Mouse (Mus musculus) spleen, adult 12 weeks (tissue): Measurements from ENCODE around the gene Krt84.
"Not testable (repeated sequence)": the region's sequence is repeated elsewhere in the genome, so short reads cannot be mapped to it uniquely, and the experiment has no call there.

ENCODE experiments used
- DNase-seq: peaks from one replicate; pipeline ENCODE4 v3.0.0; 2022; ENCODE audit warnings: low spot score

Krt84 gene

DNA sequence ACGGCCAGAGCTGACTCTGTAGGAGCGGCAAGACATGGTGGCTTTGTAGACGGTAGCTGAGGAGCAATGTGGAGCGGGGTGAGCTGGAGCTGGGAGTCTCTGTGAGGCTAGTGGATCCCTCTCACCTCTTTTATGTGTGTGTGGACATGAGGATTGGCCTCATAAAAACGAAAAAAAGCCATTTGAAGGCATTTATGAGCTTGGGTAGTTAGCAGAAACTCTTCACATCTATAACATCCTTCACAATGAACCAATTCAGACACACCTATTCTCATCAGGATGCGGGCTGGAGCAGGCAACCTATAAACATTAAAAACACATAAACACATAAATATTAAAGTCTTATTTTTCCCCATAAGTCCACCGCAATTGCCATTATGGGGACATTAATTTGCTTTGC is at the start of gene Krt84:
Gene Krt84, minus strand, starts transcription at position 101 of the 400 bp plus-strand sequence.
- no peak for DNase-seq

DNA sequence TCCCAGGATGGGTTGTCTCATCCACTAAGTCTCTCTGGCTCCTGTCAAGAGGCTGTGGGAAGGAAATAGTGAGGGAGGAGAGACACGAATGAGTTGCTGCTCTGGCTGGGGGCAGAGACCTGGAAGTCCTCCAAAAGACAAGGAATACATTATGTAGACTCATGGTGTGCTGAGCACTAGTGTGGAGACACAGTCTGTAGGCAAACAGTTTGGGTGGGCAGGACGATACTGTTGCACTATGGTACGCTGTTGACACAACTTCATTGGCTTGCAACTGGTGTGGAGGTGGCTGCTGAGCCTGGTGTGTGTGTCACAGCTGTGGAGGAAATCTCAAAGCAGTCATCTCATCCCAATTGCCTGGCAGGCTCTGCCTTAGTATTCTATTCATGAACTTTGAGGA is 49.1 kb upstream of the Krt84 start:
- DNase-seq = no peak

DNA sequence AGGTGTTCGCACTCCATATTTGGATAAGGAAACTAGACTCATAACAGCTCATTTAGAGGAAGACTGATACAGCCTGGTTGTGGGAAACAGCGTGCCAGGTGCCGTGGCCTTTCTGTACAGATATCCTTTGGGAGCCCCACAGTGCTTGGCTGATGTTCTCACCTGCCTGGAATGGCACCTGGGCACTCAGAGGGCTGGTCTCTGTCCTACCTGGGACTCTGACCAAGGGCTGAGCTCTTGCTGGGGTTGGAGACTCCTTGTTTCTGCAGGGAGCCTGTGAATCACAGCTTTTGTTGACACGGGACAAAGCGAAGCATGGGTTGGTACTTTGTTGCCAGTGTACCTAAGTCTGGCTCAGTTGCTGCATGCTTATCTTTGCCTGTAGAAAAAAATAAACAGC is 42.9 kb upstream of the Krt84 start:
- DNase-seq = no peak

DNA sequence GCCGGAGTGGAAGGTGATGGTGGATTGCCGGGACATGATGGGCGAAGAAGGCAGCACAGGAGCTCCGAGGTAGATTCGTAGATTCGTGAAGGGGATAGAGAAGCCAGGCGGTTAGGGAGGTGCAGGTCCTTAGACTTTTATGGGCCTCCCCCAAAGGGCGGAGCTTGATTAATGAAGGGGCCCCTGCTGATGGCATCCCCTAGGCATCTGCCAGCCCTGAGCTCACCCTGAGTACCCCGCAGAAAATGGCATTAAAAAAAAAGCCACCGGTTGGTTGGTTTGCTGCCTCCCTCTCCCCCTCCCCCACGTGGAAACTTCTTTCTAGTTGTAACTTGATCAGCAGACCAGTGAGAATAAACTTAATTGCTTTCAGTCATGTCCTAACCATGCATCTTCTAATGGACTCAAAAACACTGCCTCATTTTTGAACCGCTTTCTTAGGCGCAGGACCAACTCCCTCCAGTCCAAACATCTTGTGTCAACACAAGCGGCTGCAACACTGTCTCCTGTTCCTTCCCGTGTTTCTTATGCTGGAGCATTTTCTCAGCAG is 41.3 kb upstream of the Krt84 start, which contains the start of gene Krt75:
Gene Krt75, minus strand, starts transcription at position 109 of the 550 bp plus-strand sequence.
- DNase-seq = no peak

DNA sequence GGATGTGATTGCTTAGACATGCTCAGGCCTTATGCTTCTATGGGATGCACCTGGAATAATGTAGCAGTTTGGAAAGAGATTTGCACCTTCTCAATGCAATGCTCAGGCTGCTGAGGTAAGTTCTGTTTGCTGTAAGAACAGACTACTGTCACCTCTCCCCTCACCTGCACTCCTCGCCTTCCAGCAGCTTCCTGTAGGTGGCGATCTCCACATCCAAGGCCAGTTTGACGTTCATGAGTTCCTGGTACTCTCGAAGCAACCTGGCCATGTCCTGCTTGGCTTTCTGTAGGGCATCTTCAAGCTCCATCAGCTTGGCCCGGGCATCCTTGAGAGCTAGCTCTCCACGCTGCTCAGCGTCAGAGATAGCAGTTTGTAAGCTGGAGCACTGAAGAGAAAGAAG is 35.2 kb upstream of the Krt84 start:
- no peak for DNase-seq

DNA sequence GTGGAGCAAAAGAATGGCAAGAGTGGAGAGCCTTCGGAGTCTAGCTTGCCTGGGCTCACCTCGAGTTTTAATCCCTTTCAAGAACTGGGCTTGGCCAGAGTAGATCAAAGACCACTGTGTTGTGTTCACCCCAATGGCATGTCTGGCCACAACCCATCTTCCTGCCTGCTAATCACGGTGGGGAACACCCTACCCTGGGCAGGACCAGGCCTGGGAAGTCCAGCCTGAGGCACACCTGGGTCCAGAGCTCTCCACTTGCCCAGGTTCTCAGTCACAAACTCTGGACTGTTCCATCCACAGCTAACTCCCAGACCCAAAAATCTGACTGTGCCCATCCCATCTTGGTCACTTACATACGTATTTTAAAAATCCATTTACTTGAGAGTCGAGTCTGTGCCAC is 30.2 kb upstream of the Krt84 start, which contains the start of gene Krt90:
Gene Krt90, minus strand, starts transcription at position 101 of the 400 bp plus-strand sequence.
- DNase-seq = no peak

DNA sequence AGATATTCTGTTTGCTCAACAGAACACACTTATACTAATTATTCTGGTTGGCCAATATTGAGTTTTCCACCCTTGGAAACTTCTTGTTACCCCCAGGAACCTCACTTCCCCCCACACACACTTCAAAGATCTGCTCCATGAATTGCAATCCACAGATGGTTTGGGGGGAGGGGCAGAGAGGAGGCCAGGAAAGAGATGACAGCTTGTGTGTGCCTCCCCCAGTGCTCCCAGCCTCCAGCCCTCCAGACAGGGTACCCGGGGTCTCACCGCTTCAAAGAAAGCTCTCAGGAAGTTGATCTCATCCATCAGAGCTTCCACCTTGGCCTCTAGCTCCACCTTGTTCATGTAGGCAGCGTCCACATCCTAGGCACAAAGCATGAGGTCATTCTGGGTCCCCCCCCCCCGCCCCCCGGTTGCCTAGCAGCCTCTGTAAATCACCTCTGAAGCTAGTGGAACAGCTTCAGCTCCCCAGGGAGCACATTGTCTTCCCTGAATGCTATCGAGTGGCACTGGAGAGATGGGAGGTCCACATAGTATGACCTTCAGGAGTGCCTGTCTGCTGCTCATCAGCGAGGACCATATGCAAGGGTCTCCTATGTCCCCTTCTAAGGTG is 25.5 kb upstream of the Krt84 start:
- no peak for DNase-seq

DNA sequence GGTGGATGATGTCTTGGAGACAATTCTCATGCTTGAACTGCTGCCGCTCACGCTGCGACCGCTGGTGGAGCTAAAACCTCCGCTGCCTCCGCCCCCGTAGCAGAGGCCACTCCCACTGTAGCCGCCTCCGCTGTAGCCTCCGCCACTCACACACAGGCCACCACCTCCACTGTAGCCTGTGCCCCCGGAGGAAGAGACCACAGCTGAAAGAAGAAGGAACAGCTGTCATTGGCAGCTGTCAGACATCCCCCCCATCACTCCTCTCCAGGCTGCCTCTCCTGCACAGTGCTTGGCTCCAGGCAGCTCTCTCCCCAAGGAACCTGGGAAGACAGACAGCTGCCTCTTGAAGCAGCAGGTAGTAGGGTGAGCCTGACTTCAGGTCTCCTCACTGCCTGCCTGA is 20.5 kb upstream of the Krt84 start:
- no peak for DNase-seq

DNA sequence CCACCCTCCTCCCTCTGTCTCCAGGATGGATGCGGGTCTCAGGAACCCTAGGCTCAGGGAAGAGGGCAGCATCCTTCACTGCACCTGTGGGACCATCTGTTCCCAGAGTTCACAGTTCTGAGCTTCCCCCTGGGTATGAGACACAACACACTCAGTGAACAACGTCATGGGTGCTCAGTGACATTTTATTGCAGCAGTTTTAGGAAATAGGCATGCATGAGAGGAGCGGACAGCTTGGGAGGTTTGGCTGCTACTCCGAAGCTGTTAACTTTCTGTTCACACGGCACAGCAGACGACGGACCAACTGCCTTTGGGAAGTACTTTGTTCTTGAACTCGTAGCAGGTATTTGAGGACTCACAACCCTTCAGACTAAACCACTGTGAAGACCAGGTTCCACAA is 19.6 kb upstream of the Krt84 start:
- DNase-seq = no peak

DNA sequence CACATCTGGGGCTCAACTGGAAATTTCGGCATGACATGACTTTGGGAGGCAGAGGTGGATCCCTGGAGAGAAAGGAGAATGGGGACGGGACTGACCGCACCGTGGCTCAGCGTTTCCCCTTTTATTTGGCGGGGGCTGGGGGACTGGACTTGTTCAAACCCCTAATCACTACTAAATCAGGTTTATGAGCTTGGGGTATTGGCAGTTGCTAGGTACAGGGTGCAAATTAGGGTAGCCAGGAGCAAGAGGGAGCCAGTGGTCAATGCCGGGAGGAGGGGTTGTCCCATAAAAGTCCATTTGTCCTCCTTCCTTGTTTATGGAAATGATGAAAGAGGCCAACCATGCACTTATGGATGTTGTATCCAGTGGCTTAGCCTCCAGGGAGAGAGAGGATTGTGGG is 17.9 kb upstream of the Krt84 start, which contains the start of gene Krt82:
Gene Krt82, minus strand, starts transcription at position 101 of the 400 bp plus-strand sequence.
- DNase-seq = no peak

DNA sequence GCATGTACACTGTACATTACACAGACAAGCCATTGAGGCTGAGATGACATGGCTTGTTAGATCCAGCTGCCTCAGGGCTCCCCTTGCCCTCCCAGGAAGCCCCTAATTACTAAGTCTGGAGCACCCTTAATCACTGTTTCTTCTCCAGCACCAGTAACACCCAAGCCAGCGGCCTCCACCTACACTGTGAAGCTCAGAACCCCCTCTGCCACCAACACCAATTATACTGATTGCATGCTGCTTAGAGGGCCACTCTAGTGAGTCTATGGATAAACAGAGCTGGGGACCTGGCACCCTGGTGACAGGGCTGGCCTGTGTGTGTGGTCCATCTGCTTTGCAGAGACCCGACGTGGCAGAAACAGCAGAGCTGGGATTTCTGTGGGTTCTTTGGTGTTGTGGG is 11.9 kb upstream of the Krt84 start:
- DNase-seq = no peak

DNA sequence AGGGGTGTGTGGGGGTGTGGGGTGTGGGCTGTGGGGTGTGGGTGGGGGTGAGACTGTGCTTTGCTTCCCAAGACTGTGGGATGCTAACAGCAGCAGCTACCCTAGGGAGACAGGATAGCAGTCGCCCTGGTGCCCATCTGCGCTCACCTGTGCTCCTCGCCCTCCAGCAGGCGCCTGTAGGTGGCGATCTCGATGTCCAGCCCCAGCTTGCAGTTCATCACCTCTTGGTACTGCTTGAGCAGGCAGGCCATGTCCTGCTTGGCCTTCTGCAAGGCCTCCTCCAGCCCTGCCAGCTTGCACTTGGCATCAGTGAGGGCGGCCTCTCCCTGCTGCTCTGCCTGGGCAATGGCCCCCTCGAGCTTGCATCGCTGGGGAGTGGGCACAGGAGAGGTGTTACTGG is 9.9 kb upstream of the Krt84 start:
- no peak for DNase-seq

DNA sequence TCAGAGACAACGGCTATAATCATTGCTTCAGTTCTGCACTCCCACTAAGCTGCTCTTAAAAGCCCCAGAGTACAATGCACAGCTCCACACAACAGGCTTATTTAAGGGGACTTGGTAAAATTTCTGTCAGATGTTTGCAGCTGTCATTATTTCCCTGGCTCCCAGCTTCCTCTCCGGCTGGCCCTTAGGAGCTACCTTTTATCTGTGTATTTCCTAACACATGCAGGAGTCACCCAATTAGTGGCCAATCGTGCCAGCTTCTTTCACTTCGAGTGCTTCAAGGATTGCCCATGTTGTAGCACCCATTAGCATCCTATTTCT is 5.9 kb upstream of the Krt84 start:
- no peak for DNase-seq

DNA sequence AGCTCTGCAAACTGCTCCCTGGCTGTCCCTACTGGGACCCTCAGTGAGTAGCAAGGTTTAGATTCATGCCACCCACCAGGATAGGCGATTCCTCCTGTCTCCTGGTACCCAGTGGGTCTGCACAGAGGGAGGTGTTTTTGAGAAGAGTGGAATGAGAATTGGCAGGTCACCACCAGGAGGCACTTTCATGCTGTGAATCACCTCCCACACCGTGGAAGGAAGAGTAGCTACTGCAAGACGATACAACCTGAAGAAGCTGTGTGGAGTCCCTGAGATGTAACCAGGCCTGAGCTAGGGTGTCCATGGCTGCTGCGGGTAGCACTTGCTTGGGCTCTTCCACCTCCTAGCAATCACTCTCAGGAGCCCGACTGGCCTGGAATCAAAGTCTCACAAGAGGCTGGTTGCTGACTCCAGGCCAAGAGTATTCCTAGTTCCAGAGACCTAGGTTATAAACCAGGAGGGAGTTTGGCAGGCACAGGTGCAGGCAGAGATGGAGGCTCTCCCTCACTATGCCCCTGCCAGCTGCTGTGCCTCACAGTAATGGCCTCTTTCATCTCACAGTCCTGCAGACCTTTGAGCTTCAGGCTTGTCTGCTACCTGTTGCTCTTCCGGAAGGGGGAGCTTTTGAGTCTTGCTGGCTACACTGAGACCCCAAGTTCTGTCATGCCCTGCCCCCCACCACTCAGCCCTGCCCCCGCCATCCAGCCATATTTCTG is 5.4 kb upstream of the Krt84 start:
- no peak for DNase-seq

DNA sequence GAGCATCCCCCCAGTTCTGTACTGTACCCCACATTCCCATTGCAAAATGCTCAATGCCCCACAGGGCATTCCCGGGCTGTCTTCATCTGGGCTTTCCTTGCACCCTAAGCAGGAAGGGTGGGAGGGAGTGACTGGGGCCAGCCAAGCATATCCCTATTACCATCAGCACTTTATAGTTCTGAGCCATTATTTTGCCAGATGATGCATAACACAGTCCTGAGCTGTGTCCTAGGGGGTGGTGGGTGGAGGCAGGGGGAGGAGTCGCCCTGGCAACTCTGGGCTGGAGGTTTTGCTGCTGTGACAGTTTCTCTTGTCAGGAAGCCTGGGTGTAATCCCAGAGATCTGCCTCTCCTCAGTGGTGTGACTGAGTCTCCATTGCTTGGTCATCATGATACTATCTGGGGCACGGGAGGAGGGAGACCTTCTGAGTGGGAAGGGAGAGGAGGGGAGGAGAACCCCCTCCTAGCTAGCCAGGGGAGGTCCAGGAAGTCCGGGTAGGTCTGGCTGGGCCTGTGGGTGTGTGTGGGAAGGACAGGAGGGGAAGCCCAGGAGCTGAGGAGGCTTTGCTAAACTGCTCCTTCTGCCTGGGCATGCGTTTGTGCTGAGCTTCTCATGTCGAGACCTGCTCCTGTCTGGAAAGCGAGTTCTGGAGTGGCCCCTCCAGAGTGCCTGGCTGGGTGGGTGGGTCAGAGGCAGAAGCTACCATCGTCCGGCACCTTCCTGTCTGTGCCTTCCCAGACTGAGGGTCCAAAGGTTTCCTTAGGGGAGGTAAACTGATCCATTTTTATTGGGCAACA is 3.6 kb upstream of the Krt84 start:
- no peak for DNase-seq

DNA sequence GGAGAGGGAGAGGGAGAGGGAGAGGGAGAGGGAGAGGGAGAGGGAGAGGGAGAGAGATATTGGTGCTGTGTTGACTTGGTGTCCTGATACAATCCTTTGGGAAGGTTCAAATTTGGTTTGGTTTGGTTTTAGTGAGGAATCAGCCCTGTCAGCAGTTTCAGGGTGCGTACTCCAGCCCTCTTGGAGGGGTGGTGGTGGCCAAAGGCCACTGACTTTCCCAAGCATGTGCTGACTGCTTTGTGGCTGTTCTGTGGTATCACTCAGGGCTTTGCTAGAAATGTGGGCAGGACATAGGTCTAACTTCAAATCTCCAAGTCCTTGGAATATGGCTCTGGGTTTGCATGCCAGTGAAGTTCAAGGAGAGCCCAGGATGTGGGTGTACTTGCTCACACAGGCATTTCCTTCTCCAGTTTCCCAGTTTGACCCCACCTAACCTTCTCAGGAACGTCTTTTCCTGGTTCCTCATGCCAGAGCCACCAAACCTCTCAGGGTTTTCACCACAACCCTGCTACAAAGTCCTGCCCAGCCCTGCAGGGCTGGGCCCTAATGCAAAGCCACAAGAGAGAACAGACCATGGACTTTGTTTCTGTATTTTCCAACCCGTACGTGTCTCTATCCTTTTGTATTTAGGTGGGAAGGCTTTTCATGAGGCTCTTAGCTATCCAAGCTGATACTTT is 9.9 kb downstream of the Krt84 start:
- DNase-seq = no peak

DNA sequence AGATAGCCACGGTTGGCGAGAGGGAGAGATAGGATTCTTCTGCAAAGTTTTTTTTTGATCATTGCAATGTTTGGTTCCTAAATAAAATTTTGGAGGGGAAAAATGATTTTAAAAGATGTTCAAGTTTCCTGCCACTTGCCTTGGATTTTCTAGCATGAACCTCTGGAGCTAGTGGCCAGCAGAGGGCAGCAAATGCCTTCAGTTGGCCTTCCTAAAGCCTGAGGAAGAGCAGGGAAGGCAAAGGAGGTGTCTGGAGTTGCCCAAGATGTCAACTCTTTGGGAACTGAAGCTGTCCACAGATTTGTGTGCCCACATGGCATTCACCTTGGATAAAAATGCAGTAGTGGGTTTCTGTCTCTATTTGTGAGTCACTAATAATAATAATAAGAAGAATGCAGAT is 12.8 kb downstream of the Krt84 start:
- DNase-seq = no peak

DNA sequence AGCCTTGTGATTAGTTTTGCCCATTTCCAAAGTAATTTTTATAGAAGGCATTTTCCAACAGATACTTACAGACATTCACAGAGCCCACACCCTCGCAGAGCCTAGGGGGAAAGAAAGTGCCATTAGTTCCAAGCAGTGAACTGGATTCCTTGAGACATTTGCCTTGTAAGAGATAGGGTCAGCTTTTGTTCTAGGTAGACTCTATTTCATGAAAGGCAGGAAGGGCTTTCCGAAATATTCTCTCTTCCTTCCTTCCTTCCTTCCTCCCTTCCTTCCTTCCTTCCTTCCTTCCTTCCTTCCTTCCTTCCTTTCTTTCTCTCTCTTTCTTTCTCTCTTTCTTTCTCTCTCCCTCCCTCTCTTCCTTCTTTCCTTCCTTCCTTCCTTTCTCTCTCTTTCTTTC is 15.5 kb downstream of the Krt84 start, which contains the start of gene Gm49425:
Gene Gm49425, minus strand, starts transcription at position 101 of the 400 bp plus-strand sequence.
- not testable (repeated sequence) for DNase-seq

DNA sequence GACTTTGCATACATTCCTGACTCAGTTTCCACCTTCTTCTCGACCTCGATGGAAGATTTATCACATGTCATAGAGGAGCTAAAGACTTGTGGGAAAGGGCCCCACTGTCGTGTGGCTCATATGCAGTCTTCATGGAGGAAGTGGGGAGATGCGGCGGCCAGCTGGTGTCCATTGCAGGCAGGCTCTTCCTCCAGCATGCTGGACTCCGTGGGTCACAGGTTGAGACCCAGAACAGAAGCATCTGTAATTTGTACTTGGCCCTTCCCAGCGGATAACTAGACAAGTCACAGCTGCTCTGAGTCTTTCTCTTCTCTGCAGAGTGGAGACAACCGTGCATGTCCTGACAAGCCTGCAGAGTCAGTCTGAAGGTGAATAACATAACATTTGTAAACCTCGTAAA is 24.4 kb downstream of the Krt84 start:
- no peak for DNase-seq

DNA sequence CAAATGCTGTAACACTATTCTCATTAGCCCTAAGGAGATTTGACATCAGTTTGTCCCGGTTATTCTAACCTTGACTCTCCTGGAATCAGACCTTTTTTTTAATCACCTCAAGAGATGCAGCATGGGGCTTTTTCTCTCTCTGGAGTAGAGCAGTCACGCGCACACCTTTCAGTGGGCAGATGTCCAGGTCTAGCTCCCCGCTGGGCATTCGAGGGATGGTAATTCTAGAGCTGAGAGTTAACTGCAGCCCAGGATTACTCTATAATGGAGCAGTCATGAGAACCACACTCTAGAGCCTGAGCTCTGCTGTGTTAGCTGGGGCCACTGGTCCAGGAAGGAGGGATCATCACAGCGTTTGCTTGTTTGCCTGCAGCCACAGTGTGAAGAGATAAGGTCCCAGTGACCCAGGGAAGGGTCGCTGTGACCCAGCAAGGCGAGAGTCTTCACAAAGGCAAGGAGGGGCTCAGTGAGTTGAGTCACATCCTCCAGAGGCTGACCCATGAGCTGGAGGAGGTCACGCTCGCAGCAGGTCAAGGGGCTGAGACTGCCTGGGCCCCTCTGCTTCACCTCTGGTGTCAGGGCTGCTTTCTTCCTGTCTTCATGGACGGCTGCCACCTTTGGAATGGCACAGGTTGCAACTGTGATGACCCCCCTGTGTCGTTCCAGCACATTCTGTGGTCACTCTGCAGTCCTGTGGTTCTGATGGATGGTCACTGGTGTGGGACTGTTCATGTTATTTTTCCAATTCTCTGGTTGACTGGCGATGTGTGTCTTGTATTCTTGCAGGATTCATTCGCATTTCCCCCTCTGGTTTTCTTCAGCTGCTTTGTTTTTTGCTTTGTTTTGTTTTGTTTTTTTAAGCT is 25.5 kb downstream of the Krt84 start:
- no peak for DNase-seq

DNA sequence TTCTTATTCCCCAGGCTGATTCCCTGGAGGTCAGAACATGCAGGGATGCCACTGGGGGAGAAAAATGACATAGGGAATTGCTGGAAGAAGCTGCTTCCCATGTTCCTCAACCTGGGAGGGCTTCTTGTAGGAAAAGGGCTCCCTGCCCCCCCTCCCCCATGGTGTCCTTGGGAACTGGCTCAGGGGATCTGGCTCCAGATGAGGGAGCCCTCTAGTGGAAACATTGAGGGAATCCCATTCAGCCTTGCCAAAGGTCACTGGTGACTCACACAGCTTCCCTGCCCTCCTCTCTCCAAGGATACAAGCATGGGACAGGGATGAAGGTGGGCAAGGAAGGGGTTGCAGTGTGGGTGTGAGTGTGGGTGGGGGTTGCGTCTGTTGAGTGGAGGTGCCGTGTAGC is 35.4 kb downstream of the Krt84 start:
- no peak for DNase-seq
